Mouse (Mus musculus) liver, embryonic 14.5 days (tissue): ENCODE data around the gene Abr. TPM values are rescaled to one million over a fixed set of nuclear protein-coding genes. Genes with fewer than 3 reads are reported as not detected.
A peak's percentile ranks its signal among the peaks of the same experiment; 100 is the strongest.

Experiments used
- ATAC-seq: fragments of 200-750 bp; cut with Nextera tagmentation; 2 replicates; pipeline ENCODE4 v1.8.0; 2017; ENCODE audit warnings: moderate number of reproducible peaks, mild to moderate bottlenecking, moderate library complexity; ENCODE audit not compliant: insufficient read depth
- DNase-seq, 3 experiments: peaks; one replicate each; pipeline ENCODE4 v3.0.0-alpha.2; 2012 to 2013; ENCODE audit warnings: low read depth in 3 of 3, low spot score in 3 of 3
- H3K27ac ChIP-seq: fragments of 300-500 bp; sonication (generic); 2 replicates; pipeline ENCODE4 v1.5.1; 2014; ENCODE audit warnings: moderate library complexity, mild to moderate bottlenecking, control low read depth, inconsistent platforms
- H3K27me3 ChIP-seq: fragments of 300-500 bp; sonication (generic); 2 replicates; pipeline ENCODE4 v1.6.1; 2014; ENCODE audit warnings: mild to moderate bottlenecking, low read length, moderate library complexity; ENCODE audit not compliant: control insufficient read depth, insufficient read depth
- H3K36me3 ChIP-seq: fragments of 300-500 bp; sonication (generic); replicated peaks from 2 replicates; pipeline ENCODE4 v1.6.1; 2014; ENCODE audit warnings: low read depth; ENCODE audit not compliant: control insufficient read depth, insufficient read depth
- H3K4me1 ChIP-seq, 2 experiments: fragments of 200-500 bp in 1 of 2; fragments of 300-500 bp in 1 of 2; sonication (generic) in 1 of 2; replicated peaks; 2 replicates each; pipeline ENCODE4 v1.6.1; 2012 to 2014; ENCODE audit warnings: antibody characterized with exemption in 1 of 2, inconsistent platforms in 1 of 2, low read length in 1 of 2; ENCODE audit not compliant: control insufficient read depth in 2 of 2, insufficient read depth in 2 of 2
- H3K4me2 ChIP-seq: fragments of 300-500 bp; sonication (generic); 2 replicates; pipeline ENCODE4 v1.6.1; 2014; ENCODE audit warnings: low read depth, mild to moderate bottlenecking, control low read depth, moderate library complexity
- H3K4me3 ChIP-seq, 2 experiments: fragments of 200-500 bp in 1 of 2; fragments of 300-500 bp in 1 of 2; sonication (generic) in 1 of 2; 2 replicates each; pipeline ENCODE4 v1.5.1; 2012 to 2014; ENCODE audit warnings: low read depth in 2 of 2, low read length in 2 of 2, mild to moderate bottlenecking in 2 of 2, control low read depth in 1 of 2, inconsistent platforms in 1 of 2, moderate library complexity in 1 of 2; ENCODE audit not compliant: insufficient read depth in 1 of 2
- H3K9ac ChIP-seq: fragments of 300-500 bp; sonication (generic); replicated peaks from 2 replicates; pipeline ENCODE4 v1.6.1; 2014; ENCODE audit warnings: mild to moderate bottlenecking, control low read depth, moderate library complexity
- H3K9me3 ChIP-seq: fragments of 300-500 bp; sonication (generic); 2 replicates; pipeline ENCODE4 v1.6.1; 2016; ENCODE audit warnings: low read length, mixed read lengths; ENCODE audit not compliant: control insufficient read depth
- CTCF ChIP-seq: IDR thresholded peaks from 2 replicates; pipeline ENCODE4 v1.5.1; 2016; ENCODE audit warnings: antibody characterized with exemption, low read depth, control low read depth
- EP300 ChIP-seq: IDR thresholded peaks from 2 replicates; pipeline ENCODE4 v1.6.1; 2016; ENCODE audit warnings: antibody characterized with exemption, low read depth
- WGBS: fragments of 180-500 bp; shearing (Covaris S2); extraction: QIAGEN DNeasy Blood & Tissue Kit; methylation state at CpG from one replicate; pipeline ENCODE4 v1.1.7; 2014; ENCODE audit not compliant: insufficient replicate concordance; 5-methylcytosine and 5-hydroxymethylcytosine counted together
- polyA plus RNA-seq, 2 experiments: library from polyadenylated mRNA; depleted of rRNA in 1 of 2; stranded (reverse) in 1 of 2; unstranded in 1 of 2; fragments of >200 nt; fragmentation: Nextera tagmentation in 1 of 2; extraction: Ambion mirVana in 1 of 2; gene quantifications; 2 replicates each; pipeline versions ENCODE4 v1.2.1 to v1.2.3; 2012 to 2014

Gene Abr
- polyA plus RNA-seq, 2 experiments, result 2.3 to 3.3 TPM

DNA sequence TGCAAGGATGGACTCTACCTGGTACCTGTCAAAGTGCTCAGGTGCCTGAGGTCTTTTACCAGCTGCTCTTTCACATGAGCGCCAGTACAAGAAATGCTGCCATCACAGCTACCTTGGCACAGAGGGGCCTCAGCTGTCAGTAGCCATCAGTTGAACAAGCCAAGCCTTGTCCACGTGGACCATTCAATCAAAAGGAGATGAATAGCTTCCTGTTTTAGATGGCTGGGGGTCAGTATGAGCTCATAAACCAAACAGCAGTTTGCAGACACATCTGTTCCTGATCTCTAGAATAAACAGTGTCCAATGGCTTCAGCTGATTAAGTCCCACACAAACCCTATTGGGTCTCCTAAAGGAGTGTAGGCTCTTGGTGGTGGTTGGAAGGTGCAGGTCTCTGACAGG, 206.1 kb downstream of the Abr start:
- Histone ChIP-seq H3K27me3 (no peaks in the 10 kb centered on the region), H3K9ac (no peak overlapping the region), H3K36me3 (no peaks in the 10 kb centered on the region; the same call in none of the 2 replicates), H3K4me2 (no peak overlapping the region), H3K4me1 (no peaks in the 10 kb centered on the region), H3K4me3 (no peak overlapping the region), H3K27ac (no peak overlapping the region), H3K9me3 (no peaks in the 10 kb centered on the region)
- no peak for ATAC-seq
- no peak for DNase-seq
- WGBS, result 48% methylated on average over 2 of the region's 2 CpGs
- TF ChIP-seq CTCF (no peak), EP300 (no peak)

DNA sequence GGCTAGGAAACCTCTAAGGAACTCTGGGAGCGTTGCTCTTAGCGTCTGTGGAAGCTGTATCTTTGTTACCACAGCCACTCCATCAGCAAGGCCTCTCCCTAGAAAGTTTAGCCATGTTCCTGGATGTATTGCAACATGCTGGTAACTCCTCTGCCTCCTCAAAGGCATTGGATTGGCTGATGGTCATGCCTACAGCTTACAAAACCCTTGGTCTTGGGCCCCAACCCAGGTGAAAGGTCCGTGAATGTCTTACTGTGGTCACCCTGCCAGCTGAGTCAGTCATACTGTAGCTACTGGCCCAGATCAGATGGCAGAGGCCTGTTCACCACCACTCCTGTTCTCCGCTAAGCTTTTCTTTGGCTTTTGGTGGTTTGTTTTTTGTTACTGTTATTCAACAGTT, 207.1 kb downstream of the Abr start:
- Histone ChIP-seq H3K9ac (no peak overlapping the region), H3K36me3 (no peaks in the 10 kb centered on the region; the same call in none of the 2 replicates), H3K4me1 (no peaks in the 10 kb centered on the region), H3K27me3 (no peaks in the 10 kb centered on the region), H3K9me3 (no peaks in the 10 kb centered on the region), H3K4me3 (no peak overlapping the region), H3K27ac (no peak overlapping the region), H3K4me2 (no peak overlapping the region)
- 79% methylated on average over 4 of the region's 4 CpGs for WGBS
- no peak for DNase-seq
- ATAC-seq, result no peak
- TF ChIP-seq EP300 (no peak), CTCF (no peak)

DNA sequence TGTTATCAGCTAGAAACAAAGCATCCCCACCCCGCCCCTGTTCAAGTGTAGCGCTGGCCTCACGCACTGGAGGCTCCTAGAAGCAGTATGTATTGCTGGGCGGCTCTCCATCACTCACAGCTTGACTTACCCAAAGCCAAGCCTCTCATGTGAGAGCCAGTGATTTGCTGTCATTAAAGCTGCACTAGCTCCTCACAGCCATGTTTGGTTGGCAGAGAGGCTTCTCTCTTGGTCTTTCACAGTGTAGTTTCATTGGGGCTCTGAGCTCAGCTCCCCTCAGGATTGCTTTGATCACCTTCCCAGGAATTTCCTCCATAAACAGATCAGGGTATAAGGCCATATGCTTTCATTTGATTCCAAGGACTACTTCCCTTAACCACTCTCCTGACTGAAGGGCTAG, 208.9 kb downstream of the Abr start:
- no peaks in the 10 kb centered on the region; the same call in none of the 2 replicates for H3K36me3 ChIP-seq
- 42% methylated on average over 4 of the region's 4 CpGs for WGBS
- no peak overlapping the region for H3K27ac ChIP-seq
- no peak overlapping the region for H3K4me2 ChIP-seq
- TF ChIP-seq CTCF (no peak), EP300 (no peak)
- H3K9ac ChIP-seq, result no peak overlapping the region
- no peak for DNase-seq
- H3K4me1 ChIP-seq, result no peaks in the 10 kb centered on the region
- ATAC-seq, result no peak
- H3K9me3 ChIP-seq, result no peaks in the 10 kb centered on the region
- H3K27me3 ChIP-seq, result no peaks in the 10 kb centered on the region
- H3K4me3 ChIP-seq, result no peak overlapping the region

DNA sequence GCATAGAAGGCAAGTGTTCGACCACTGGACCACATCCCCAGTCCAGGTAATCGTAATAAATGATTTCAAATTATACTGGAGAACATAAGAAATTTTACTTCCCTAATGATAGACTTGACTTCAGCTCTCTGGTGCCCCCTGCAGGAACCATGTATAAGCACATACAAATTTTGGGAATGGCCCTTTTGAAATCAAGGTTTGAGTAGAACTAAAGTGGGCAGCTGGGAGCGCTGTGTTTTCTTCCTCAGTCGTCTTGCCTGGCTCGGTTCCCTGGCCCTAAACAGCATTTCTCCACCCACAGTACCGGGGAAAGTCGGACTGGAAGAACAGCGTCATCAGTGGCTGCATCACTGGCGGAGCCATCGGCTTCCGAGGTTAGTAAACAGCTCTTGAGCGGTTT, 211.3 kb downstream of the Abr start:
- no peaks in the 10 kb centered on the region; the same call in none of the 2 replicates for H3K36me3 ChIP-seq
- H3K27me3 ChIP-seq, result no peaks in the 10 kb centered on the region
- no peaks in the 10 kb centered on the region; a peak in 1 of 4 replicates for H3K4me1 ChIP-seq
- H3K27ac ChIP-seq, result no peak overlapping the region
- TF ChIP-seq CTCF, result peak; percentile 78
- TF ChIP-seq EP300, result no peak
- H3K9ac ChIP-seq, result no peak overlapping the region
- H3K4me2 ChIP-seq, result no peak overlapping the region
- no peaks in the 10 kb centered on the region for H3K9me3 ChIP-seq
- WGBS, result 61% methylated on average over 12 of the region's 12 CpGs
- DNase-seq (peak; percentile 43 to 51 (median 47)), ATAC-seq (no peak)
- no peak overlapping the region for H3K4me3 ChIP-seq

GRCm38 (mm10) chr11:76406702-76407583, 215.2 kb downstream of the Abr start, which contains the start of gene Timm22:
Timm22 (plus strand) TSS chr11:76406952.
- Histone ChIP-seq H3K4me1 (no peaks in the 10 kb centered on the region; a peak in 1 of 4 replicates), H3K36me3 (no peaks in the 10 kb centered on the region), H3K4me2 (peak within 1 kb of the TSS; percentile 85), H3K4me3 (peak within 1 kb of the TSS; percentile 81 to 98), H3K27ac (peak within 1 kb of the TSS; percentile 5), H3K27me3 (no peaks in the 10 kb centered on the region), H3K9ac (peak within 1 kb of the TSS; percentile 94), H3K9me3 (no peaks in the 10 kb centered on the region)
- under 1% methylated on average over 46 of the region's 46 CpGs for WGBS
- peak; percentile 93 to 96 (median 94) for DNase-seq
- ATAC-seq, result peak; percentile 96
- TF ChIP-seq CTCF (peak; percentile 99), EP300 (no peak)
